ENCODE assay signal across 12 mouse cellular contexts in genomic region chr13:98476175-98476838, GRCm38 (mm10). TPM values are rescaled to one million over a fixed set of nuclear protein-coding genes. Genes with fewer than 3 reads are reported as not detected.
DNase-seq lines count a peak whose midpoint lies in the region; ATAC-seq and TF ChIP-seq lines count a peak whose summit lies in the region.
"Had no signal": no experiment of that assay in that cellular context is flagged by ENCODE, and none has a peak within 500 bp of the region (broad histone marks: within the 10 kb centered on the region; RNA-seq: fewer than 3 reads in every experiment).

No protein-coding gene starts in this region.

- no peak overlapping the region for H3K9ac ChIP-seq in heart, embryonic 11.5 days (ENCODE audit: low read depth, low read length)
- no peak overlapping the region for H3K9ac ChIP-seq in midbrain, embryonic 12.5 days (replicated peaks)
- H3K9ac ChIP-seq in intestine, postnatal 0 days (ENCODE audit: low read depth, low read length): no peak overlapping the region

- peak overlapping the region; percentile 33; the same call in 1 of the 2 replicates for H3K27ac ChIP-seq in heart, embryonic 10.5 days
- H3K27ac ChIP-seq in heart, embryonic 11.5 days (ENCODE audit: low read depth, low read length): no peak overlapping the region
- H3K27ac ChIP-seq in midbrain, embryonic 12.5 days (replicated peaks): peak overlapping the region; percentile 39
- no peak overlapping the region for H3K27ac ChIP-seq in intestine, postnatal 0 days (ENCODE audit: low read depth, low read length)

- H3K27me3 ChIP-seq in heart, embryonic 10.5 days (ENCODE audit: insufficient read depth, poor library complexity, severe bottlenecking): 0 out of 2 replicates have a peak, but pooled peaks cover 29% of the 10 kb centered on the region
- no peaks in the 10 kb centered on the region for H3K27me3 ChIP-seq in heart, embryonic 11.5 days (ENCODE audit: control insufficient read depth, insufficient read depth, low read length)
- peaks cover 5% of the 10 kb centered on the region; the same call in 1 of the 2 replicates for H3K27me3 ChIP-seq in midbrain, embryonic 12.5 days
- no peaks in the 10 kb centered on the region for H3K27me3 ChIP-seq in intestine, postnatal 0 days (replicated peaks; ENCODE audit: control insufficient read depth, insufficient read depth, low read length)

- DNase-seq in heart, embryonic 10.5 days (ENCODE audit: low spot score): peak; percentile 63
- peak; percentile 56 to 69 for DNase-seq in kidney, postnatal 4 days
- no peak for DNase-seq in kidney, postnatal 36 days
- DNase-seq in embryo, embryonic 9.5 days (ENCODE audit: extremely low spot score): peak; percentile 47
- DNase-seq in spleen, postnatal 10 days (ENCODE audit: low spot score in 2 of 2): no peak
- DNase-seq: adrenal gland, postnatal 10 days; cerebellum, adult 11-12 months; left cerebral cortex, postnatal 4 days had no signal

- ATAC-seq in heart, embryonic 11.5 days (replicated peaks; ENCODE audit: insufficient number of reproducible peaks, low FRiP score, low TSS enrichment): no peak
- no peak for ATAC-seq in midbrain, embryonic 12.5 days (ENCODE audit: low FRiP score, low read depth)
- no peak for ATAC-seq in intestine, postnatal 0 days

- H3K36me3 ChIP-seq in heart, embryonic 10.5 days: no peaks in the 10 kb centered on the region
- H3K36me3 ChIP-seq in heart, embryonic 11.5 days (ENCODE audit: control insufficient read depth, insufficient read depth, low read length): no peaks in the 10 kb centered on the region
- H3K36me3 ChIP-seq in midbrain, embryonic 12.5 days: no peaks in the 10 kb centered on the region
- H3K36me3 ChIP-seq in intestine, postnatal 0 days (ENCODE audit: control insufficient read depth, insufficient read depth): no peaks in the 10 kb centered on the region

- no peak overlapping the region for H3K4me2 ChIP-seq in heart, embryonic 11.5 days
- H3K4me2 ChIP-seq in midbrain, embryonic 12.5 days (replicated peaks): no peak overlapping the region
- no peak overlapping the region for H3K4me2 ChIP-seq in intestine, postnatal 0 days (replicated peaks; ENCODE audit: low read depth)

- WGBS in heart, embryonic 10.5 days: 43% methylated on average over 14 of the region's 14 CpGs
- 40% methylated on average over 14 of the region's 14 CpGs for WGBS in heart, embryonic 11.5 days (ENCODE audit: insufficient replicate concordance)
- WGBS in midbrain, embryonic 12.5 days: 29% methylated on average over 14 of the region's 14 CpGs
- WGBS in intestine, postnatal 0 days: 35% methylated on average over 14 of the region's 14 CpGs

- TF ChIP-seq CTCF in intestine, postnatal 0 days (IDR thresholded peaks at IDR 0.05; ENCODE audit: low read depth): no peak

- no peak overlapping the region for H3K4me3 ChIP-seq in heart, embryonic 10.5 days
- no peak overlapping the region for H3K4me3 ChIP-seq in heart, embryonic 11.5 days (ENCODE audit: low read depth, low read length)
- no peak overlapping the region for H3K4me3 ChIP-seq in midbrain, embryonic 12.5 days
- no peak overlapping the region for H3K4me3 ChIP-seq in intestine, postnatal 0 days (ENCODE audit: low read depth, low read length)
- H3K4me3 ChIP-seq: erythroblast, embryonic 14.5 days had no signal

- H3K4me1 ChIP-seq in heart, embryonic 10.5 days: peaks cover 36% of the 10 kb centered on the region
- H3K4me1 ChIP-seq in heart, embryonic 11.5 days (ENCODE audit: control insufficient read depth, insufficient read depth, low read length): peaks cover 14% of the 10 kb centered on the region
- peaks cover 13% of the 10 kb centered on the region for H3K4me1 ChIP-seq in midbrain, embryonic 12.5 days
- no peaks in the 10 kb centered on the region for H3K4me1 ChIP-seq in intestine, postnatal 0 days (replicated peaks; ENCODE audit: control insufficient read depth, insufficient read depth, low read length)

- H3K9me3 ChIP-seq in heart, embryonic 10.5 days: no peaks in the 10 kb centered on the region
- no peaks in the 10 kb centered on the region for H3K9me3 ChIP-seq in heart, embryonic 11.5 days (replicated peaks; ENCODE audit: control insufficient read depth, low read length)
- H3K9me3 ChIP-seq in midbrain, embryonic 12.5 days: no peaks in the 10 kb centered on the region
- no peaks in the 10 kb centered on the region for H3K9me3 ChIP-seq in intestine, postnatal 0 days (ENCODE audit: control insufficient read depth)

RNA-seq across cellular contexts. Expression of gene Gm10320, which starts 15.5 kb away (rescaled TPM):
- 0.48 and 0.82 TPM in 2 replicates for polyA plus RNA-seq in heart, embryonic 10.5 days (2016; fragmentation: Nextera tagmentation; extraction: Ambion mirVana)
- 0.37 and 0.65 TPM in 2 replicates for polyA plus RNA-seq in heart, embryonic 11.5 days (2014; fragmentation: Nextera tagmentation; extraction: Ambion mirVana)
- 0.87 TPM in 1 of 2 replicates, not detected in the other for polyA plus RNA-seq in midbrain, embryonic 12.5 days (2016; fragmentation: Nextera tagmentation; extraction: Ambion mirVana)
- 1.9 and 2.4 TPM in 2 replicates for polyA plus RNA-seq in intestine, postnatal 0 days (2015; fragmentation: Nextera tagmentation; extraction: Ambion mirVana)

Comparison
In these comparisons a context has a peak if more than half of its experiments do, and no peak if none do; other contexts are left out.
1. DNase-seq: peak in heart, embryonic 10.5 days (single experiment), kidney, postnatal 4 days (2 of 2) and embryo, embryonic 9.5 days (single experiment); none in kidney, postnatal 36 days (0 of 2) and spleen, postnatal 10 days (0 of 2).
2. H3K27ac ChIP-seq: peak in heart, embryonic 10.5 days (single experiment) and midbrain, embryonic 12.5 days (single experiment); none in heart, embryonic 11.5 days (single experiment) and intestine, postnatal 0 days (single experiment).